Mouse (Mus musculus) ovary, postnatal 10 days (tissue): Measurements from ENCODE around the gene B3gnt6.

Source experiments
- DNase-seq: peaks from one replicate; pipeline ENCODE4 v3.0.0; 2022; ENCODE audit warnings: low spot score

Gene B3gnt6

DNA sequence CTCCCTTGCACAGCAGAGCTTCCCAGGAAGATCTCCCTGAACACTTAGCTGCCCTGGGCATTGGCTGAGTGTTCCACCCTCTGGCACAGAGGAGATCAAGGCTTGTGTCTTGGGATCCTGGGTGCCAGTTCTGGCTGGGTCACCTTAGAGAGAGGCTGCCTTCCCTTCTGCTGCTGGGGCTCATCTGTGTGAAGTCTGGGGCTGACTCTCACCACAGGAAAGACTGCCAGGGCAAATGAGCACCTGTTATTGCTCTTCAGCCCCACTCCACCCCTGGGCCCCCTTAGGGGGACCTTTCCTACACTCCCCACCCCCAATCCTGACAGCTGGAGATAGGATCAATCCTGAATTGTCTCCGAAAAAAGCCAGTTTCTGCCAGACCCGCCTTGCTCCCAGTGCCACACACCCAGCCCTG is 22.2 kb downstream of the B3gnt6 start:
- DNase-seq = no peak

DNA sequence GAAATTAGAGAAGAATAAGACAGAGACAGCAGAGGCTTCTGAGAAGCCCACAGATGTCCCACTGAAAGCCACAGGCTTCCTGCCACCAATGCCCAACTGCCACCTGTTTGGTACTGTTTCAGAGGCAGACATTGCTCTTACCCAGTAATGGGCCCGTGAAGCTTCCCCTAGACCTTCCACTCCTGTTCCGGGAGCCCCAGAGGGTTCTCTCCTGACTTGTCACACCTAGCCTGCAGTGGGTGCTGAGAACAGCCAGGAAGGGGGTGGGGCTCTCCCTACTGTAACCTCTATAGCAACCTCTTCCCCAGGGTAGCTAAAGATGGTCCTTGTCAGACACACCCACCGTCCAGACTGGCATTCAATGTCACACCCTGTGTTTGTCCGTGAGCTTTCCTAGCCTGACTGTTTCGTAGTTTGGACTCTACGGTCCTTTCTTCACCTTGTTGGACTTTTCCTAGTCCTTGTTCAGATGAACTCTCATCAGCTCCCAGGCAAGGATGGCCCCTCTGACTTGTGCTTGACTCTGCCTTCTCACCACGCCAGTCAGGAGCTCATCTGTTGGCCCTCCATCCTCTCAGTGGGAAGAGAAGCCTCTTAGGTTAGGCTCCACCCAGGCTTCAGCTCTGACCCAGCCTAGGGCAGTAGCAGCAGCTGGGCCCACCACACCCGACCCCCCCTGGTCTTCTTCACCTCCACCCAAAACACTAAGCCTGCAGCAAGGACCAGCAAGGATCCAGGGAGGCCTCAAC is 22.8 kb downstream of the B3gnt6 start:
- DNase-seq = no peak

DNA sequence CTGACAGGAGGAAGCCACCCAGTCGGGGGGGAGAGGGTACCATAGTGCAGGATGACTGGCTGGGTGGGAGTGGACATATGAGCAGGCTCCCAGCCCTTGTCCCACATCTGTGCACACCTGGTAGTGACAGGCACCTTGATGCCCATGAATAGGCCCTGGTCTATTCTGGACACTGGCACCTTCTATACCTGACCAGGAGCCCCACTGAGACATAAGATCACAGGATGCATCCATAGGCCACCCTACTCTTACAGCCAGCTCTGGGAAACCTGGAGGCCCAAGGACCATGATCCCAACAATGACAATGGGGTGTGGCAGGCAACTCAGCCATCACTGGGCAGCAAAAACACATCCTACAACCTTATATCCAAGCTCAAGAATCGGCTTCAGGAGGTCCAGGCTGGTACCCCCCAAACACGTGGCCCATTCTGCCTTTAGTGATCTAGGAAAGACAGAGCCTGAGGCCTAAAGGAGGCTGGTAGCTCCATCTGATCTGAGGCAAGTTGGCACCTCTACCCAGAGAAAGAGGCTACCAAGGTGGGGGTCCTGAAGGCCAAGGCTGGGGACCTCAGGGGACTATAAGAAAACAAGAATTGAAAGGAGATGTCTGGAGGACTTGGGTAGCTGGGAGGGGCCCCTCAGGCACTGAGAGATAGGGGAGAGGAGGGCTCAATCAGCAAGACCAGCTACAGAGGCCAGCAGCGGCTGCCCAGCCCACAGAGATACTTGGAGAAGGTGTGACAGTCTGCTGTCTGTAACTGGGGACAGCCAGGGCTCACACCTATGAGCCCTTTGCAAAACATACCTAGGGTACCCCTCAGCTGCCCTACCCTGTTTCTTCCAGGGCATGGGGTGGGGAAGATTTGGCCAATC is 24.2 kb downstream of the B3gnt6 start:
- no peak for DNase-seq

DNA sequence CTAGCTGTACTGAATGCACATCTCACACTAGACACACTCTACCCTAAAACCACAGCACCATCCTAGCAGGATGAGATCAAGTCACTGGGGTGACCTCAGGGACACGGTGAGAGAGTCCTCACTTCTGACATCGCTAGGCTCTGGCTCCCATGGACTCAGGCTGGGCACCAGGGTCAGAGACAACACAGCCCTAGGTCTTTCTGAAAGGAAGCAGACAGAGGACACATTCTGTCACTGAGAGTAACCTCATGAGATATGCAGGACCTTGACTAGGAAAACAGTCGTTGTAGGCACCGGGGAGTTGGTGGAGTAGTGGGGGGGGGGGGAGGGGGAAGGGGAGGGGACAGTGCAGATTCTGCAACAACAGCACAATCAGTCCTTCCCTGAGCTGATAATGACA is 25.9 kb downstream of the B3gnt6 start:
- no peak for DNase-seq

DNA sequence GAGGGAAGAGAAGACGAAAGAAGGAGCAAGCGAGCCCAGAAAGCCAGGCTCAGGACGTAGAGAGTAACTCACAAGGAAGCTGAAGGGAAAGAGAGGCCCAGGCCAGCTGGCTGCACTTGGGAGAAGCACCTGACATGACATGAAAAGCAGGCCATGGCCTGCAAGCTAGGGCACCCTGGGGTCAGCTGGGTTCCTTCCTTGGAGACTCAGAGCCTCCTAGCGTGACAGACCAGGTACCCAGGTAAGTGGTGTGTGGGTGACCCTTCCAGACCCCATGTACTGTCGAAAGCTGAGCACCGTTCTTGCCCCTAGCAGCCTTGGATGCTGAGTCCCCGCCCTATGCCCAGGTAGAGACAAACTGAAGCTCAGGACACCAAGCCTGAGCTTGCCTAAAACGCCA is 26.6 kb downstream of the B3gnt6 start:
- DNase-seq = no peak

- no peak for DNase-seq
These were observed 27.9 kb downstream of the B3gnt6 start for GRCm38 (mm10) chr7:98171141-98172073.

DNA sequence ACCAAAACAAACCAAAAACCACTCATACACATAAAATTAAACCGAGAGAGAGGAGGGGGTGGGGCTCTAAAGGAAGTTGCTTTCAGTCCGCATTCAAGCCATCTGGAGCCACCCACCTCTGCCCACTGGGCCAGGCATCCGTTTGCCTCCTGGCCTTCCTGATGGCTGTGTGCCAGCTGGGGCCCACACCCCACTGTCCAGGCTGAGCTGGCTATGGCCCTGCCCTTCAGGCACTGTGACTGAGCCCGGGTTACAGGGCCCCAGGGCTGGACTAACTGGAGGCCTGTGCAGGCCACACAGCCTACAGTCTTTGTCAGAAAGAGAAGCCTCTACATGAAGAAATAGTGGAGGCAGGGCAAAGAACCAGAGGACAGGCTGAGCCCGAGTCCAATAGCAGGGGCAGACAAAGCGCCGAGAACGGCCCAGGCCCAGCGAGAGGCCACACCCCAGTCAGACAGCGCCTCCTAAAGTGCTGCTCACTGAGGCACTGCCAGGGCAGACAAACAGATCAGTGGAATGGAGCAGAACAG is 34.2 kb downstream of the B3gnt6 start:
- no peak for DNase-seq

GRCm38 (mm10) chr7:98164382-98164998 is 34.8 kb downstream of the B3gnt6 start:
- DNase-seq = no peak

DNA sequence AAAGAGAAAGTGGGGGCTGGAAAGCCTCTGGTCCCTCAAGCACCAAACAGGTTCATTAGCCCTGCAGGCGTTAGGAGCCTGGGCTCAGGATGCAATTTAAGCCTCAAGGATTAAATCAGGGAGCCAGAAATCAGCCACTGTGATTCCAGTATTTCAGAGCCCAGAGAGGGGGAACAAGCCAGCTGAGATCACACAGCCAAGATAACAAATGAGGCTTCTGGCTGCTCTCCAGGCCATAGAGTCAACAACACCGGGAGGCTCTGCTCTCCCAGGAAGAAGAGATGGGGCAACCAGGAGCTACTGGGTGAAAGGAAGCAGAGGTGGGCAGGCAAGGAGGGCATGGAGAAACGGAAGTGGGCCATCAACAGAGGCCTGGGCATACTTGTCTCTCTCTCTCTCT is 35.6 kb downstream of the B3gnt6 start:
- DNase-seq = no peak

- no peak for DNase-seq
These were observed 37.0 kb downstream of the B3gnt6 start for GRCm38 (mm10) chr7:98162239-98162638.

- no peak for DNase-seq
These were observed 39.1 kb downstream of the B3gnt6 start for GRCm38 (mm10) chr7:98160041-98160740.

- no peak for DNase-seq
These were observed 40.8 kb downstream of the B3gnt6 start for GRCm38 (mm10) chr7:98158481-98158880.

- DNase-seq = no peak
These were observed 41.5 kb downstream of the B3gnt6 start for GRCm38 (mm10) chr7:98157636-98158332.

- no peak for DNase-seq
These were observed 43.0 kb downstream of the B3gnt6 start for GRCm38 (mm10) chr7:98156280-98156665.

GRCm38 (mm10) chr7:98155546-98156279 is 43.6 kb downstream of the B3gnt6 start:
- DNase-seq = no peak

GRCm38 (mm10) chr7:98153892-98154291 is 45.4 kb downstream of the B3gnt6 start:
- no peak for DNase-seq

DNA sequence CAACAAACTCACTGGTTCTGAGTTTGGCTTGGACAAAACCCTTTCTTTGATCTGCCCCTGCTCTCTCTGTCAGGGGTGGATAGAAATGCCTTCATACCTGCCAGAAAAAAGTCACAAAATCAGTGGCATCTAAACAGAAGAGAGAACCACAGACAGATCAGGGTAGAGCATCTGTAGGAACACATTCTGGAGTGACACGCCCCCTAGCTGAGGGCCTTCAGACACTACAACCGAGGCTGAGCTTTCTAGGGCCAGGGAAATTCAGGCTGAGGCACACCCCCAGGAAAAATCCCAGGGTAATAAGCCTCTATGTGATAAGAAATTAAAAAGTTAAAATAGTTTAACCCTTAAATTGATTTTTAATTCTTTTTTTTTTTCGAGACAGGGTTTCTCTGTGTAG is 45.9 kb downstream of the B3gnt6 start:
- DNase-seq = no peak

DNA sequence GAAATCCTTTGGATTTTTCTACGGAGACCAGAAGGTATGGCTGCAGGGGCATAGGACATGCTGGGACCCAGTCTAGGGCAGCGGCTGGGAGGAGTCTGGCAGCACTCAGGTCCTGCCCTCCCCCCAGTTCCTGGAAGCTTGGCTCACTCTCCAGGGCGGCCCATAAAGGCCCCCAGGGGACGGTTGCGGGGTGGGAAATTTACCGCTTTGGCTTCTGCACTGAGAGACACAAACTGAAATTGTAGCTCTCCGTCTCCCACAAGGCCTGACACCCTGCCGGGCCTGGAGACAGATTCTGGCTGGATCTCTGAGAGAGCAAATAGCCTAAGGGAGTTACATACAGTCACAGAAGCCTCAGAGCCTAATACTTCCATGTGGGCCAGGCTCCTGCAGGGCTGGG is 46.9 kb downstream of the B3gnt6 start:
- DNase-seq = no peak

DNA sequence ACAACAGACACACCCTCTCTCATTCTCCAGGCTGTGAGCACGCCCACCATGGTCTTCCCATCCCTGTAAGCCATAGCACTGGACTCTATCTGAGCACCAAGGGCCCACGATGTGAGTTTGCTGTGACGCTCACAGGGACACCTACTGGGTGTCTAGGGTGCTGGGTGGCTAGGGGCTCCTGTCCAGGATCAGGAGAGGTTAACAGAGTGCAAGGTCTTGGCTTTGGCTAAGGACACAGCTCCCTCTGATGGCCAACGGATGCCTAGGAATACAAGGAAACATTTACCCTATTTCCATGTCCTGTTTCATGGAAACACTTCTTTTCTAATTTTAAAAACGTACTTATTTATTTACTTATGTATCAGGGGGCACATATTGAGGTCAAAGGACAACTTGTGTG is 48.8 kb downstream of the B3gnt6 start:
- DNase-seq = no peak

- DNase-seq = no peak
These were observed 49.5 kb downstream of the B3gnt6 start for GRCm38 (mm10) chr7:98149802-98150201.
